In the genomic region with DNA sequence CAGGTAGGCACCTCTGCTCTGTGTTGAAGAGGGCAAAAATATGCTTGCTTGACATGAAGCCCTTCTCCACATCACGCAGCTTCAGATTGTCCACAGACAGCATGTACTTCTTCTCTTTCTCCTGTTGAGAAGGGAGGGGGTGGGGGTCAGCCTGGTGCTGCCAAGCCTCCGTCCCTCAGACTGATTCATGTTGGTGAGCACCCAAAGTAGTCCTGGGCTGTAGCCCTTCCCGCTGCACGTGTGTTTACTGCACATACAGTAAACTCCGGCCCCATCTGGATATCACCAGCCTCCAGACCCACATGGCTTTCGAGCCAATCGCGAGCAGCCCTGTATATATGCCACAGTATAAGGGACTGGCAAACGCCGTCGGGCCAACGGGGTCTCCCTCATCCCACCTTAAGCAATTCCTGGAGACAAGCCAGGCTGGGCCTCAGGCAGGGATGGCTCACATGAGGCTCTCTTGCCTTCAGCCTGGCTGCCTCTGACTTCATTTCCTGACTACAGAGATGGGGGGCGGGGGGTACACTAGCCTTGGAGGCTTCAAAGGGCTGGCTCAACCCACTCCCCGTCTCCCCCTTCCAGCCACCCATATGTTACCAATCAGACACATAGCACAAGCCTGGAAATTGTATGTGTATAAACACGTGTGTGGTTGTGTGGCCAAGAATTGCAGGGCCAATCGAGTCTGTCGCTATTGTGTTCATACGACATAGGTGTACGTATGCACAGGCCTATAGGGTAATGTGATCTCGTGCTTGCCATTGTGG, we compare ENCODE assay signal across 11 mouse cellular contexts. TPM values are rescaled to one million over a fixed set of nuclear protein-coding genes. Genes with fewer than 3 reads are reported as not detected.
DNase-seq lines count a peak whose midpoint lies in the region; ATAC-seq and TF ChIP-seq lines count a peak whose summit lies in the region.
"Had no signal": no experiment of that assay in that cellular context is flagged by ENCODE, and none has a peak within 500 bp of the region (broad histone marks: within the 10 kb centered on the region; RNA-seq: fewer than 3 reads in every experiment).

No protein-coding gene starts in this region.

- TF ChIP-seq POLR2A in cortical plate, adult 2 months (IDR thresholded peaks at IDR 0.05; ENCODE audit: extremely low read depth, insufficient read depth, low read length) = no peak

- H3K27ac ChIP-seq in kidney, embryonic 15.5 days = peak overlapping the region; percentile 93
- peak overlapping the region; percentile 43 for H3K27ac ChIP-seq in cortical plate, adult 2 months (ENCODE audit: insufficient read depth, low read length)
- H3K27ac ChIP-seq in embryonic facial prominence, embryonic 15.5 days (replicated peaks) = peak overlapping the region; percentile 99
- peak overlapping the region; percentile 100 for H3K27ac ChIP-seq in limb, embryonic 13.5 days
- H3K27ac ChIP-seq: liver, embryonic 15.5 days had no signal

- TF ChIP-seq CTCF in cortical plate, adult 2 months (IDR thresholded peaks at IDR 0.05; ENCODE audit: extremely low read depth, insufficient read depth, low read length) = no peak

- no peak overlapping the region for H3K9ac ChIP-seq in kidney, embryonic 15.5 days
- no peak overlapping the region for H3K9ac ChIP-seq in embryonic facial prominence, embryonic 15.5 days
- H3K9ac ChIP-seq in limb, embryonic 13.5 days = peak overlapping the region; percentile 57
- H3K9ac ChIP-seq: liver, embryonic 15.5 days had no signal

- 48% methylated on average over 20 of the region's 20 CpGs for WGBS in kidney, embryonic 15.5 days
- WGBS in embryonic facial prominence, embryonic 15.5 days = 31% methylated on average over 20 of the region's 20 CpGs
- 14% methylated on average over 20 of the region's 20 CpGs for WGBS in limb, embryonic 13.5 days

- no peak for ATAC-seq in kidney, embryonic 15.5 days (replicated peaks; ENCODE audit: low FRiP score)
- ATAC-seq in embryonic facial prominence, embryonic 15.5 days (ENCODE audit: insufficient number of reproducible peaks, low FRiP score, low TSS enrichment, low read depth) = peak; percentile 72
- peak; percentile 65 for ATAC-seq in limb, embryonic 13.5 days (ENCODE audit: low FRiP score, low read depth)
- ATAC-seq: Patski had no signal

- no peaks in the 10 kb centered on the region for H3K27me3 ChIP-seq in kidney, embryonic 15.5 days
- no peaks in the 10 kb centered on the region for H3K27me3 ChIP-seq in embryonic facial prominence, embryonic 15.5 days
- H3K27me3 ChIP-seq in limb, embryonic 13.5 days = no peaks in the 10 kb centered on the region
- H3K27me3 ChIP-seq: Patski had no signal

- no peaks in the 10 kb centered on the region for H3K36me3 ChIP-seq in kidney, embryonic 15.5 days
- H3K36me3 ChIP-seq in embryonic facial prominence, embryonic 15.5 days = 0 out of 2 replicates have a peak, but pooled peaks cover 5% of the 10 kb centered on the region
- H3K36me3 ChIP-seq in limb, embryonic 13.5 days = peaks cover 22% of the 10 kb centered on the region
- H3K36me3 ChIP-seq: liver, embryonic 15.5 days had no signal

- H3K4me3 ChIP-seq in kidney, embryonic 15.5 days (replicated peaks) = no peak overlapping the region
- H3K4me3 ChIP-seq in cortical plate, adult 2 months (ENCODE audit: insufficient read depth, low read length) = no peak overlapping the region
- peak overlapping the region; percentile 53; the same call in 1 of the 2 replicates for H3K4me3 ChIP-seq in embryonic facial prominence, embryonic 15.5 days (replicated peaks)
- peak overlapping the region; percentile 69 for H3K4me3 ChIP-seq in limb, embryonic 13.5 days
- H3K4me3 ChIP-seq: liver, embryonic 15.5 days had no signal

- peaks cover 67% of the 10 kb centered on the region for H3K4me1 ChIP-seq in kidney, embryonic 15.5 days
- H3K4me1 ChIP-seq in cortical plate, adult 2 months (ENCODE audit: control insufficient read depth, insufficient read depth, low read length) = peaks cover 7% of the 10 kb centered on the region
- H3K4me1 ChIP-seq in embryonic facial prominence, embryonic 15.5 days = peaks cover 68% of the 10 kb centered on the region
- H3K4me1 ChIP-seq in limb, embryonic 13.5 days = peaks cover 68% of the 10 kb centered on the region

- no peaks in the 10 kb centered on the region for H3K9me3 ChIP-seq in kidney, embryonic 15.5 days (replicated peaks)
- no peaks in the 10 kb centered on the region for H3K9me3 ChIP-seq in embryonic facial prominence, embryonic 15.5 days (replicated peaks)
- no peaks in the 10 kb centered on the region for H3K9me3 ChIP-seq in limb, embryonic 13.5 days
- H3K9me3 ChIP-seq: liver, embryonic 15.5 days had no signal

- H3K4me2 ChIP-seq in kidney, embryonic 15.5 days = peak overlapping the region; percentile 58
- H3K4me2 ChIP-seq in embryonic facial prominence, embryonic 15.5 days (replicated peaks) = peak overlapping the region; percentile 61
- H3K4me2 ChIP-seq in limb, embryonic 13.5 days (replicated peaks) = peak overlapping the region; percentile 88

- no peak for DNase-seq in kidney, adult 18-20 months
- DNase-seq in layer of hippocampus, adult 18-20 months (ENCODE audit: low spot score in 2 of 2) = no peak
- DNase-seq in thymus, postnatal 4 days = no peak
- no peak for DNase-seq in adrenal gland, postnatal 4 days (ENCODE audit: low spot score in 2 of 2)

RNA-seq across cellular contexts. Expression of a gene that starts 29.2 kb away (rescaled TPM):
- polyA plus RNA-seq in kidney, embryonic 15.5 days (2015; fragmentation: Nextera tagmentation; extraction: Ambion mirVana) = 419 and 447 TPM in 2 replicates
- polyA plus RNA-seq in cortical plate, adult 2 months (2012; rRNA removed) = 256 and 268 TPM in 2 replicates
- polyA plus RNA-seq in embryonic facial prominence, embryonic 15.5 days (2015; fragmentation: Nextera tagmentation; extraction: Ambion mirVana) = 450 and 462 TPM in 2 replicates
- polyA plus RNA-seq in limb, embryonic 13.5 days (2015; fragmentation: Nextera tagmentation; extraction: Ambion mirVana) = 451 and 463 TPM in 2 replicates
- total RNA-seq in layer of hippocampus, adult 18-20 months (2021) = 100 to 1,000 TPM; 202 to 208 TPM
- total RNA-seq in adrenal gland, postnatal 4 days (2021) = 100 to 1,000 TPM; 225 to 237 TPM

RNA-seq across cellular contexts. Expression of a gene that starts 29.9 kb away (rescaled TPM):
- polyA plus RNA-seq in kidney, embryonic 15.5 days (2015; fragmentation: Nextera tagmentation; extraction: Ambion mirVana) = 23.0 and 27.3 TPM in 2 replicates
- polyA plus RNA-seq in cortical plate, adult 2 months (2012; rRNA removed) = 60.1 and 65.0 TPM in 2 replicates
- 31.6 and 33.9 TPM in 2 replicates for polyA plus RNA-seq in embryonic facial prominence, embryonic 15.5 days (2015; fragmentation: Nextera tagmentation; extraction: Ambion mirVana)
- 27.1 and 28.2 TPM in 2 replicates for polyA plus RNA-seq in limb, embryonic 13.5 days (2015; fragmentation: Nextera tagmentation; extraction: Ambion mirVana)
- 10 to 100 TPM; 85.1 to 92.5 TPM for total RNA-seq in layer of hippocampus, adult 18-20 months (2021)
- 10 to 100 TPM; 78.6 to 80.4 TPM for total RNA-seq in adrenal gland, postnatal 4 days (2021)

RNA-seq across cellular contexts. Expression of a gene that starts 35.1 kb away (rescaled TPM):
- polyA plus RNA-seq in kidney, embryonic 15.5 days (2015; fragmentation: Nextera tagmentation; extraction: Ambion mirVana) = 48.7 and 56.6 TPM in 2 replicates
- polyA plus RNA-seq in cortical plate, adult 2 months (2012; rRNA removed) = 171 and 184 TPM in 2 replicates
- 54.6 and 57.3 TPM in 2 replicates for polyA plus RNA-seq in embryonic facial prominence, embryonic 15.5 days (2015; fragmentation: Nextera tagmentation; extraction: Ambion mirVana)
- polyA plus RNA-seq in limb, embryonic 13.5 days (2015; fragmentation: Nextera tagmentation; extraction: Ambion mirVana) = 49.8 and 54.9 TPM in 2 replicates
- total RNA-seq in layer of hippocampus, adult 18-20 months (2021) = 10 to 100 TPM; 69.3 to 77.0 TPM
- 100 to 1,000 TPM in 1 of 2 experiments, 10 to 100 TPM in 1; 97.7 to 106 TPM for total RNA-seq in adrenal gland, postnatal 4 days (2021)

RNA-seq across cellular contexts. Expression of a gene that starts 36.1 kb away (rescaled TPM):
- 6.3 and 7.9 TPM in 2 replicates for polyA plus RNA-seq in kidney, embryonic 15.5 days (2015; fragmentation: Nextera tagmentation; extraction: Ambion mirVana)
- polyA plus RNA-seq in cortical plate, adult 2 months (2012; rRNA removed) = 1,325 and 1,395 TPM in 2 replicates
- polyA plus RNA-seq in embryonic facial prominence, embryonic 15.5 days (2015; fragmentation: Nextera tagmentation; extraction: Ambion mirVana) = 30.7 and 31.5 TPM in 2 replicates
- polyA plus RNA-seq in limb, embryonic 13.5 days (2015; fragmentation: Nextera tagmentation; extraction: Ambion mirVana) = 32.4 and 32.5 TPM in 2 replicates
- 1,000 to 10,000 TPM; 1,288 to 1,307 TPM for total RNA-seq in layer of hippocampus, adult 18-20 months (2021)
- total RNA-seq in adrenal gland, postnatal 4 days (2021) = 10 to 100 TPM; 41.3 to 43.4 TPM
- total RNA-seq: common myeloid progenitor, adult 5-6 weeks had no signal

RNA-seq across cellular contexts. Expression of a gene that starts 57.1 kb away (rescaled TPM):
- 72.2 and 74.5 TPM in 2 replicates for polyA plus RNA-seq in kidney, embryonic 15.5 days (2015; fragmentation: Nextera tagmentation; extraction: Ambion mirVana)
- 60.1 and 65.2 TPM in 2 replicates for polyA plus RNA-seq in cortical plate, adult 2 months (2012; rRNA removed)
- 66.9 and 67.1 TPM in 2 replicates for polyA plus RNA-seq in embryonic facial prominence, embryonic 15.5 days (2015; fragmentation: Nextera tagmentation; extraction: Ambion mirVana)
- polyA plus RNA-seq in limb, embryonic 13.5 days (2015; fragmentation: Nextera tagmentation; extraction: Ambion mirVana) = 69.7 and 75.1 TPM in 2 replicates
- total RNA-seq in layer of hippocampus, adult 18-20 months (2021) = 10 to 100 TPM; 52.3 to 58.5 TPM
- total RNA-seq in adrenal gland, postnatal 4 days (2021) = 10 to 100 TPM; 88.3 to 98.2 TPM

Comparison
In these comparisons a context has a peak if more than half of its experiments do, and no peak if none do; other contexts are left out.
1. H3K27ac ChIP-seq: peak in every context shown above with its lines; median percentile 100 in limb, embryonic 13.5 days; 99 in embryonic facial prominence, embryonic 15.5 days; 93 in kidney, embryonic 15.5 days; 43 in cortical plate, adult 2 months.
2. H3K4me3 ChIP-seq: peak in embryonic facial prominence, embryonic 15.5 days (single experiment) and limb, embryonic 13.5 days (single experiment); none in kidney, embryonic 15.5 days (single experiment) and cortical plate, adult 2 months (single experiment).
3. Peak in every context shown above with its lines, with median percentiles within 50 percentile points of each other: H3K4me2 ChIP-seq.